Mouse (Mus musculus) hindbrain, embryonic 13.5 days (tissue): ENCODE measurements around the gene Fam168a. TPM values are rescaled to one million over a fixed set of nuclear protein-coding genes. Genes with fewer than 3 reads are reported as not detected.

Experiments used
- ATAC-seq: fragments of 200-750 bp; cut with Nextera tagmentation; 2 replicates; pipeline ENCODE4 v1.8.0; 2017; ENCODE audit warnings: moderate TSS enrichment; ENCODE audit not compliant: low FRiP score
- H3K27ac ChIP-seq: fragments of 300-500 bp; sonication (generic); 2 replicates; pipeline ENCODE4 v1.5.1; 2015; ENCODE audit warnings: inconsistent platforms, mild to moderate bottlenecking, moderate library complexity
- H3K27me3 ChIP-seq: fragments of 300-500 bp; sonication (generic); 2 replicates; pipeline ENCODE4 v1.6.1; 2015; ENCODE audit warnings: mild to moderate bottlenecking, inconsistent platforms
- H3K36me3 ChIP-seq: fragments of 300-500 bp; sonication (generic); 2 replicates; pipeline ENCODE4 v1.6.1; 2015; ENCODE audit warnings: mild to moderate bottlenecking, inconsistent platforms
- H3K4me1 ChIP-seq: fragments of 300-500 bp; sonication (generic); replicated peaks from 2 replicates; pipeline ENCODE4 v1.6.1; 2015; ENCODE audit warnings: inconsistent platforms
- H3K4me2 ChIP-seq: fragments of 300-500 bp; sonication (generic); 2 replicates; pipeline ENCODE4 v1.6.1; 2015; ENCODE audit warnings: inconsistent platforms, mild to moderate bottlenecking, moderate library complexity
- H3K4me3 ChIP-seq: fragments of 300-500 bp; sonication (generic); 2 replicates; pipeline ENCODE4 v1.5.1; 2015; ENCODE audit warnings: mild to moderate bottlenecking, inconsistent platforms
- H3K9ac ChIP-seq: fragments of 300-500 bp; sonication (generic); 2 replicates; pipeline ENCODE4 v1.6.1; 2015; ENCODE audit warnings: mild to moderate bottlenecking, inconsistent platforms
- H3K9me3 ChIP-seq: fragments of 300-500 bp; sonication (generic); 2 replicates; pipeline ENCODE4 v1.6.1; 2016; ENCODE audit warnings: inconsistent platforms
- WGBS: fragments of 180-500 bp; shearing (Covaris S2); methylation state at CpG from one replicate; pipeline ENCODE4 v1.1.7; 2015; 5-methylcytosine and 5-hydroxymethylcytosine counted together
- polyA plus RNA-seq: library from polyadenylated mRNA; unstranded; fragments of >200 nt; fragmentation: Nextera tagmentation; extraction: Ambion mirVana; gene quantifications from 2 replicates; pipeline ENCODE4 v1.2.1, GENCODE M21; 2015

The Fam168a gene
- polyA plus RNA-seq, 1 experiment from 2014 or later, result 93.8 TPM

GRCm38 (mm10) chr7:100788291-100788690 lies 81.9 kb downstream of the Fam168a start:
- H3K9me3 ChIP-seq, result no peaks in the 10 kb centered on the region
- peaks cover 7% of the 10 kb centered on the region for H3K4me1 ChIP-seq
- 84% methylated on average over 1 of the region's 1 CpGs for WGBS
- H3K27me3 ChIP-seq, result no peaks in the 10 kb centered on the region
- no peak overlapping the region for H3K27ac ChIP-seq
- H3K36me3 ChIP-seq, result 0 out of 2 replicates have a peak, but pooled peaks cover 3% of the 10 kb centered on the region
- no peak for ATAC-seq
- no peak overlapping the region for H3K4me3 ChIP-seq
- no peak overlapping the region for H3K9ac ChIP-seq
- H3K4me2 ChIP-seq, result no peak overlapping the region

- no peaks in the 10 kb centered on the region for H3K4me1 ChIP-seq
- H3K27ac ChIP-seq, result no peak overlapping the region
- no peak for ATAC-seq
- H3K9ac ChIP-seq, result no peak overlapping the region
- no peaks in the 10 kb centered on the region for H3K9me3 ChIP-seq
- H3K4me3 ChIP-seq, result no peak overlapping the region
- H3K27me3 ChIP-seq, result no peaks in the 10 kb centered on the region
- H3K36me3 ChIP-seq, result no peaks in the 10 kb centered on the region
- WGBS, result 76% methylated on average over 3 of the region's 3 CpGs
- no peak overlapping the region for H3K4me2 ChIP-seq
Observed at GRCm38 (mm10) chr7:100798810-100799209, 92.4 kb downstream of the Fam168a start.

DNA sequence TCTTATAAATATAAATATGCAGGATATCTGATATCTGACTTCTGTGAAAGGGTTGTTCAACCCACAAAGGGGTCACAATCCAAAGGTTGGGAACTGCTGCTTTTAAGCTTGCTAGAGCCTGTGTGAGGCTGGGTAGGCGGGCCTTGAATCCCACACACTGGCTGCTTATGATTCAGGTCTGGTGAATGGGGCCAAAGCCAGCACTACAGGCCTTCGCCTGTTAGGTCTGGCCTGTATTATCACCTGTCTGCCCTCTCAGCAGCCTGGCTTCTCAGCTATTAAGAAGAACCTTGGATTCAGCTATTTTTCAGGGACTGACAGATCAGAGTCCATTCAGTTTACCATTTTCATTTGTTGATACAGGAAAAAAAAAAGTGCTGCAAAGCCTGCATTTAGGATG lies 99.0 kb downstream of the Fam168a start:
- Histone ChIP-seq H3K4me2 (no peak overlapping the region), H3K4me1 (0 out of 2 replicates have a peak, but pooled peaks cover 2% of the 10 kb centered on the region), H3K27me3 (no peaks in the 10 kb centered on the region), H3K9ac (no peak overlapping the region), H3K27ac (no peak overlapping the region), H3K4me3 (no peak overlapping the region), H3K36me3 (no peaks in the 10 kb centered on the region), H3K9me3 (no peaks in the 10 kb centered on the region)
- 82% methylated on average over 2 of the region's 2 CpGs for WGBS
- no peak for ATAC-seq

DNA sequence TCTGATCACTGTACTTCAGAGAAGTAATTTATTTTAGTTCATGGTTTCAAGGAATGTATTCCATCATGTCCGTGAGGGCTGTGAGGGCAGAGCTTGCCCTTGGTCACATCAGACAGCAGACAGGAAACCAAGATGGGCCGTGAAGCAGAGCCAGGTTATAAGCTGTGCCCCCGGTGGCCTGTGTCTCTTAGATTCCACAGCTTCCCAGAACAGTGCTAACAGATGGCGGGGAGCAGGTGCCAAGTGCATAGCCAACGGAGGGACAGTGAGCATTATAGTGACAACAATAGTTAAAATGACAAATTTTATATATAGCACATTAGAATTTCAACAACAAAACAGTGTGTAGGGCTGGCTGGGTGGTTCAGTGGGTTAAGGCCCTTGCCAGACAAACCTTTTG lies 105.5 kb downstream of the Fam168a start:
- H3K4me1 ChIP-seq, result peaks cover 7% of the 10 kb centered on the region
- no peak overlapping the region for H3K9ac ChIP-seq
- H3K27me3 ChIP-seq, result no peaks in the 10 kb centered on the region
- no peak overlapping the region for H3K4me3 ChIP-seq
- no peak for ATAC-seq
- 73% methylated on average over 5 of the region's 5 CpGs for WGBS
- H3K9me3 ChIP-seq, result no peaks in the 10 kb centered on the region
- no peak overlapping the region for H3K27ac ChIP-seq
- no peak overlapping the region for H3K4me2 ChIP-seq
- 0 out of 2 replicates have a peak, but pooled peaks cover 2% of the 10 kb centered on the region for H3K36me3 ChIP-seq

DNA sequence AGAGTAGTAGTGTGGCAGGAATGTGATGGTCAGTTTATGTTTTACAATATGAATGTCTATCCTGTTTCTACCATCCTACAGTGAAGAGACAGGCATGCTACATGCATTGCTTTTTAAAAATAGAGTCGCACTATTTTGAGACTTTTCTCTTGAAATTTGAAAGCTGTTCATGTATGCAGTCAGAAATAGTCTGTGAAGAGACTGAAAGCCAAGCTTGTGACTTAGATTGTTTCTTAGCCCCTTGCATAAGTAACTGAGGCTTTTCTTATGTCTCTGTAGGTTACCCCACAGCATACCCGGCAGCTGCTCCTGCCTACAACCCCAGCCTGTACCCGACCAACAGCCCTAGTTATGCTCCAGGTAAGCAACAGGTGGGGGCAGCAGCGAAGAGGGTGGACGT lies 106.2 kb downstream of the Fam168a start:
- H3K27ac ChIP-seq, result no peak overlapping the region
- no peaks in the 10 kb centered on the region for H3K27me3 ChIP-seq
- H3K4me2 ChIP-seq, result no peak overlapping the region
- no peaks in the 10 kb centered on the region for H3K9me3 ChIP-seq
- H3K4me1 ChIP-seq, result peaks cover 13% of the 10 kb centered on the region
- ATAC-seq, result no peak
- no peak overlapping the region for H3K9ac ChIP-seq
- H3K4me3 ChIP-seq, result no peak overlapping the region
- 0 out of 2 replicates have a peak, but pooled peaks cover 2% of the 10 kb centered on the region for H3K36me3 ChIP-seq
- WGBS, result 91% methylated on average over 5 of the region's 5 CpGs

DNA sequence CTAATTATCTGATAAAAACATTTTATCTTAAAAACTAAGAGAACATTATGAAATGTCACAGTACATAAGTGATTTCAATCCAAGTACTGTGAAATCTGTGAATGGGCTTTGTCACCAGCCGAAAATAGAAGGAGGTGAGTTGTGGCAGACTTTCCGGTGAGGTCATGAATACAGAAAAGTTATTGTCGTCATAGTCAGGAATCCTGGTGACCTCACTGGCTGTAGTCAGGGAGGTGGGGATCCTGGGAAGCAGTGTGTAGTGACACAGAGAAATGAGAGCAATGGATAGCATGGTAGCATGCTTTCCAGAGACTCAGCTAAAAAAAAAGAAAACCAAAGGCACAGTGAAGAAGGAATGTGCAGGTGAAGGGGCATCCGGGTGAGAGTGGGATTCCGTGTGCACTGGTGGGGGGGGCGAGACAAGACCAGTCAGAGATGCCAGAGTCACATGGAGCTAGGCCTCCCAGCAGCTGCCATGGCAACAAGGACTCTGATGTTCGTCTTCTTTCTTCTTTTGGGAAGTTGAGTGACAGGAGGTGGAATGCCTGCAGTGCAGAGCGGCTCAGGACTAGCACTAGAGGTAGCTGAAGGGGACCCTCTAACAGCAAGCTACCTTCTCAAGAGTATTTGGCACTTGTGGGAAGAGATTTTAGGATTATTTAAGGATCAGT lies 109.6 kb downstream of the Fam168a start:
- no peak overlapping the region; the same call in 1 of the 2 replicates for H3K9ac ChIP-seq
- ATAC-seq, result peak; percentile 32; the same call in 1 of the 2 replicates
- H3K4me1 ChIP-seq, result peaks cover 16% of the 10 kb centered on the region
- H3K4me3 ChIP-seq, result no peak overlapping the region
- H3K27ac ChIP-seq, result no peak overlapping the region
- WGBS, result 27% methylated on average over 8 of the region's 8 CpGs
- H3K36me3 ChIP-seq, result 0 out of 2 replicates have a peak, but pooled peaks cover 2% of the 10 kb centered on the region
- no peaks in the 10 kb centered on the region for H3K9me3 ChIP-seq
- no peaks in the 10 kb centered on the region for H3K27me3 ChIP-seq
- no peak overlapping the region for H3K4me2 ChIP-seq

DNA sequence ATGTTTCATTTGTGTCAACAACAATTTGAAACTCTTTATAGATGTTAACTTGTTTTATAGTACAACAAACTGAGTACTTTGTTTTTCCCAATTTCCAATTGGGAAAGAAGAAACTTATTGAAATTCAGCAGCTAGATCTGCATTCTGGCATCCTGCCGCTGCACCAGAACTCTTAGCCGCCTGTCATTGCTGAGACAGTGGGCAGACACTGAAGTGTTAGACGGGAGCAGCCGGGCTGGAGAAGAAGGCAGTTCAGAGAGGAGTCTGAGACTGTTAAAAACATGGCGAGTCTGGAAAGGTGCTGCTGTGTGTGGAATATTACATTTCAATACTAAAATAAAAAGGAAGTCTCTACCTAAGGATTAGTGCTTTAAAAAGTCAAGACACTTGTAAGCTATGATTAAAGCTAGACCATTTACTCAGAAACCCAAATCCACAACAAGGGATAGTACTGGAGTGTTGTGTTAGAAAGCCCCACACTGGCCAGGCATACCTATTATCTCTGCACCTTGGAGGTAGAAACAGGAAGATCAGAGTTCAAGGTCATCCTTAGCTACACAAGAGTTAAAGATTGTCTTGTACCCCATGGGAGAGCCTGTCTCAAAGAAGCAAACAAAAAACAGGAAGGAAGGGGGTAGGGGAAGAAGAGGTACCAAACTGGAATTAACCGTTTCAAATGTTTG lies 110.5 kb downstream of the Fam168a start:
- Histone ChIP-seq H3K9me3 (no peaks in the 10 kb centered on the region), H3K4me2 (no peak overlapping the region), H3K27me3 (no peaks in the 10 kb centered on the region), H3K27ac (no peak overlapping the region; the same call in 1 of the 2 replicates), H3K4me1 (peaks cover 18% of the 10 kb centered on the region), H3K36me3 (0 out of 2 replicates have a peak, but pooled peaks cover 2% of the 10 kb centered on the region), H3K9ac (no peak overlapping the region), H3K4me3 (no peak overlapping the region)
- WGBS, result 67% methylated on average over 6 of the region's 6 CpGs
- no peak for ATAC-seq

DNA sequence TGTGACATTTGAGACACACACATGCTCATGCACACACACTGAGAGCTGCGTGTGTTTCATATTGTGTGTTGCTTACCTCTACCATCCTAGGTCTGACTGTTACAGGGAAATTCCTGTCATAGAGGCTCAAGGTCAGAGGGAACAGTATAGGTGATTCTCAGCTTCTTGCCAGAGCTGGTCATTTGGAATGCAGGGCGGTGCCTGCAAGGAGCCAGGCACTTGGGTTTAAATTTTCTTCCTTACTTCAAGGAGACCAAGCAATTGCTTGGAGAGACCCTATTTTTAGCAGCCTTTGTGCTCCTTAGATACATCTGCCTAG lies 111.0 kb downstream of the Fam168a start:
- no peak overlapping the region for H3K27ac ChIP-seq
- H3K4me2 ChIP-seq, result no peak overlapping the region
- no peak for ATAC-seq
- H3K4me3 ChIP-seq, result no peak overlapping the region
- H3K36me3 ChIP-seq, result 0 out of 2 replicates have a peak, but pooled peaks cover 2% of the 10 kb centered on the region
- H3K27me3 ChIP-seq, result no peaks in the 10 kb centered on the region
- no peak overlapping the region for H3K9ac ChIP-seq
- H3K4me1 ChIP-seq, result peaks cover 18% of the 10 kb centered on the region
- no peaks in the 10 kb centered on the region for H3K9me3 ChIP-seq
- 92% methylated on average over 2 of the region's 2 CpGs for WGBS

GRCm38 (mm10) chr7:100818401-100819064 lies 112.1 kb downstream of the Fam168a start:
- H3K4me1 ChIP-seq, result peaks cover 18% of the 10 kb centered on the region
- no peak overlapping the region for H3K4me2 ChIP-seq
- no peak overlapping the region for H3K4me3 ChIP-seq
- no peaks in the 10 kb centered on the region for H3K9me3 ChIP-seq
- H3K9ac ChIP-seq, result no peak overlapping the region
- peaks cover 6% of the 10 kb centered on the region; the same call in 1 of the 2 replicates for H3K36me3 ChIP-seq
- no peak for ATAC-seq
- no peaks in the 10 kb centered on the region for H3K27me3 ChIP-seq
- WGBS, result 93% methylated on average over 4 of the region's 4 CpGs
- H3K27ac ChIP-seq, result no peak overlapping the region

DNA sequence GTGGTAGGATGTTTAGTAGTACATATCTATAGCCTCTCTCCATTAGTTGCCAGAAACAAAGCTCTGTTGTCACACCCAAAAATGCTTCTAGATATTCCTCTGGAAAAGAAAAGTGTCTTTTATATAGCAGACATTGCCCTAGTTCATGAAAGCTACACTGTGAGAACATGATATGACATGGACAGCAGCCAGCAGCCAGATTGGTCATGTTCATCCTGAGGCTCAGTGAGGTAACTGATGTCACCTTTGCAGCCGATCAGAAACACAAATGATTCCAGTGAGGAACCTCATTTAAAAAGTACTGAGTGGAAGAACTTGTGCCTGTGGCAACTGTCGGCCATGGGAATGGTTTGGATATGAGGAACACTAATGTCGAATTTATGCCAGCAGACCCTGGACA lies 118.2 kb downstream of the Fam168a start:
- Histone ChIP-seq H3K9ac (no peak overlapping the region), H3K27ac (no peak overlapping the region), H3K4me2 (no peak overlapping the region), H3K36me3 (peaks cover 36% of the 10 kb centered on the region), H3K27me3 (no peaks in the 10 kb centered on the region), H3K4me1 (peaks cover 5% of the 10 kb centered on the region; the same call in 1 of the 2 replicates), H3K9me3 (no peaks in the 10 kb centered on the region), H3K4me3 (no peak overlapping the region)
- no peak for ATAC-seq
- WGBS, result 92% methylated on average over 3 of the region's 3 CpGs

DNA sequence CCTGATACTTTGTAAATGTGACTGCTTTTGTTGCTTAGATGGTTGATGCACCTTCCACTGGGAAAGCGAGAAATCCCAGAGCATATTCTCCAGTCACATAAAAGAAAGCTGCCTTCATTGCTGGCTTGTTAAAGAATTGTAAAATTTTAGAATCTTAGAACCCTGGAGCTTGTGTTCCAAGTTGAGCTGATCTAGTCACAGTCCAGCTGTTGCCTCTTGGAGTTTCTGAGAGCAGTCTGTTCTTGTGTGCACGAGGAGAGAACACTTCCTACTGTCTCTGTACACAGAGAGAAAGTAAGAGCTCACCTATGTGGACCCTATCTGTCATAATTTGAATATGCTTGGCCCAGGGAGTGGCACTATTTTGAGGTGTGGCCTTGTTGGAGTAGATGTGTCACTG lies 122.1 kb downstream of the Fam168a start:
- ATAC-seq, result no peak
- Histone ChIP-seq H3K27me3 (no peaks in the 10 kb centered on the region), H3K4me2 (no peak overlapping the region), H3K36me3 (peaks cover 45% of the 10 kb centered on the region), H3K4me3 (no peak overlapping the region), H3K27ac (no peak overlapping the region), H3K4me1 (no peaks in the 10 kb centered on the region), H3K9me3 (no peaks in the 10 kb centered on the region), H3K9ac (no peak overlapping the region)
- WGBS, result 95% methylated on average over 2 of the region's 2 CpGs

- Histone ChIP-seq H3K4me1 (no peaks in the 10 kb centered on the region), H3K4me3 (no peak overlapping the region), H3K9me3 (no peaks in the 10 kb centered on the region), H3K36me3 (peaks cover 64% of the 10 kb centered on the region), H3K27ac (no peak overlapping the region), H3K4me2 (no peak overlapping the region), H3K27me3 (no peaks in the 10 kb centered on the region), H3K9ac (no peak overlapping the region)
- ATAC-seq, result no peak
- 88% methylated on average over 1 of the region's 1 CpGs for WGBS
Observed at GRCm38 (mm10) chr7:100833859-100834258, 127.4 kb downstream of the Fam168a start.
